Mouse (Mus musculus): Measurements from ENCODE around the gene Gse1. TPM values are rescaled to one million over a fixed set of nuclear protein-coding genes. Genes with fewer than 3 reads are reported as not detected.

Gse1 gene
- total RNA-seq, 2 experiments from 2014 or later, result 77.7 to 105 TPM

GRCm38 (mm10) chr8:120335262-120336086 lies 107.2 kb downstream of the Gse1 start:
- Histone ChIP-seq H3K27ac (peak overlapping the region; percentile 33; the same call in 1 of the 2 replicates), H3K4me3 (peak overlapping the region; percentile 7; the same call in 1 of the 2 replicates)
- no peak for DNase-seq (ENCODE audit: extremely low spot score in 1 of 2, low spot score in 2 of 2)
- no peak for TF ChIP-seq CTCF (IDR thresholded peaks at IDR 0.05)
- intact Hi-C loops (cut with DNase I), result no loop called here

GRCm38 (mm10) chr8:120336087-120336380 lies 107.8 kb downstream of the Gse1 start:
- no peak for TF ChIP-seq CTCF (IDR thresholded peaks at IDR 0.05)
- intact Hi-C loops (cut with DNase I), result no loop called here
- Histone ChIP-seq H3K4me3 (no peak overlapping the region), H3K27ac (no peak overlapping the region)
- DNase-seq (ENCODE audit: extremely low spot score in 1 of 2, low spot score in 2 of 2), result no peak

- Histone ChIP-seq H3K27ac (no peak overlapping the region), H3K4me3 (no peak overlapping the region)
- intact Hi-C loops (cut with DNase I), result no loop called here
- no peak for DNase-seq (ENCODE audit: extremely low spot score in 1 of 2, low spot score in 2 of 2)
- no peak for TF ChIP-seq CTCF (IDR thresholded peaks at IDR 0.05)
Measured at GRCm38 (mm10) chr8:120336909-120337555, 108.8 kb downstream of the Gse1 start.

- no peak for DNase-seq (ENCODE audit: extremely low spot score in 1 of 2, low spot score in 2 of 2)
- intact Hi-C loops (cut with DNase I), result no loop called here
Measured at GRCm38 (mm10) chr8:120337627-120338026, 109.4 kb downstream of the Gse1 start.

GRCm38 (mm10) chr8:120338678-120339077 lies 110.4 kb downstream of the Gse1 start:
- Histone ChIP-seq H3K27ac (no peak overlapping the region), H3K4me3 (no peak overlapping the region)
- intact Hi-C loops (cut with DNase I), result no loop called here
- DNase-seq (ENCODE audit: extremely low spot score in 1 of 2, low spot score in 2 of 2), result no peak
- no peak for TF ChIP-seq CTCF (IDR thresholded peaks at IDR 0.05)

More at GRCm38 (mm10) chr8:120337627-120338026, 109.4 kb downstream of the Gse1 start:
- no peak for TF ChIP-seq CTCF (IDR thresholded peaks at IDR 0.05)
- Histone ChIP-seq H3K27ac (no peak overlapping the region), H3K4me3 (no peak overlapping the region)

GRCm38 (mm10) chr8:120339743-120340142 lies 111.5 kb downstream of the Gse1 start:
- Histone ChIP-seq H3K27ac (no peak overlapping the region), H3K4me3 (no peak overlapping the region)
- no peak for TF ChIP-seq CTCF (IDR thresholded peaks at IDR 0.05)
- intact Hi-C loops (cut with DNase I), result no loop called here
- no peak for DNase-seq (ENCODE audit: extremely low spot score in 1 of 2, low spot score in 2 of 2)

GRCm38 (mm10) chr8:120341124-120341523 lies 112.9 kb downstream of the Gse1 start:
- Histone ChIP-seq H3K4me3 (no peak overlapping the region), H3K27ac (no peak overlapping the region)
- intact Hi-C loops (cut with DNase I), result no loop called here
- DNase-seq (ENCODE audit: extremely low spot score in 1 of 2, low spot score in 2 of 2), result no peak
- TF ChIP-seq CTCF (IDR thresholded peaks at IDR 0.05), result no peak

- no peak for TF ChIP-seq CTCF (IDR thresholded peaks at IDR 0.05)
- Histone ChIP-seq H3K27ac (no peak overlapping the region), H3K4me3 (no peak overlapping the region)
- intact Hi-C loops (cut with DNase I), result no loop called here
- DNase-seq (ENCODE audit: extremely low spot score in 1 of 2, low spot score in 2 of 2), result no peak
Measured at GRCm38 (mm10) chr8:120342847-120343548, 114.7 kb downstream of the Gse1 start.

- no peak overlapping the region for H3K4me3 ChIP-seq
- intact Hi-C loops (cut with DNase I), result no loop called here
- H3K27ac ChIP-seq, result no peak overlapping the region
Measured at GRCm38 (mm10) chr8:120343582-120343981, 115.3 kb downstream of the Gse1 start.

GRCm38 (mm10) chr8:120344166-120344565 lies 115.9 kb downstream of the Gse1 start:
- TF ChIP-seq CTCF (IDR thresholded peaks at IDR 0.05), result no peak
- DNase-seq (ENCODE audit: extremely low spot score in 1 of 2, low spot score in 2 of 2), result no peak
- intact Hi-C loops (cut with DNase I), result no loop called here
- Histone ChIP-seq H3K4me3 (no peak overlapping the region), H3K27ac (no peak overlapping the region)

More at GRCm38 (mm10) chr8:120343582-120343981, 115.3 kb downstream of the Gse1 start:
- no peak for TF ChIP-seq CTCF (IDR thresholded peaks at IDR 0.05)
- DNase-seq (ENCODE audit: extremely low spot score in 1 of 2, low spot score in 2 of 2), result no peak

GRCm38 (mm10) chr8:120344583-120344982 lies 116.3 kb downstream of the Gse1 start:
- Histone ChIP-seq H3K27ac (no peak overlapping the region), H3K4me3 (no peak overlapping the region)
- DNase-seq (ENCODE audit: extremely low spot score in 1 of 2, low spot score in 2 of 2), result no peak
- intact Hi-C loops (cut with DNase I), result no loop called here
- no peak for TF ChIP-seq CTCF (IDR thresholded peaks at IDR 0.05)

- intact Hi-C loops (cut with DNase I), result no loop called here
- no peak overlapping the region for H3K4me3 ChIP-seq
- no peak for TF ChIP-seq CTCF (IDR thresholded peaks at IDR 0.05)
- DNase-seq (ENCODE audit: extremely low spot score in 1 of 2, low spot score in 2 of 2), result no peak
- H3K27ac ChIP-seq, result no peak overlapping the region
Measured at GRCm38 (mm10) chr8:120347734-120348341, 119.6 kb downstream of the Gse1 start.

Data from left cerebral cortex, adult 2 months (tissue).